Mouse (Mus musculus) myocyte (in vitro differentiated cells): ENCODE results near the gene Dcun1d5. TPM values are rescaled to one million over a fixed set of nuclear protein-coding genes. Genes with fewer than 3 reads are reported as not detected.

Experiments used
- H3K27me3 ChIP-seq: one replicate; pipeline ENCODE4 v1.6.1; 2011; ENCODE audit not compliant: control insufficient read depth, insufficient read depth, insufficient read length
- H3K36me3 ChIP-seq: one replicate; pipeline ENCODE4 v1.6.1; 2011; ENCODE audit not compliant: control insufficient read depth, insufficient read depth
- H3K4me2 ChIP-seq: one replicate; pipeline ENCODE4 v1.6.1; 2011; ENCODE audit warnings: low read depth, control low read depth
- H3K4me3 ChIP-seq: one replicate; pipeline ENCODE4 v1.5.1; 2011; ENCODE audit warnings: mild to moderate bottlenecking, control low read depth, moderate library complexity
- H3K79me2 ChIP-seq: one replicate; pipeline ENCODE4 v1.6.1; 2011; ENCODE audit not compliant: control insufficient read depth, insufficient read depth
- H3ac ChIP-seq: one replicate; pipeline ENCODE4 v1.6.1; 2011; ENCODE audit not compliant: control insufficient read depth, insufficient read length
- CEBPB ChIP-seq: IDR thresholded peaks from 2 replicates; pipeline ENCODE4 v1.6.1; 2011; ENCODE audit warnings: mild to moderate bottlenecking, moderate library complexity; ENCODE audit not compliant: poor library complexity, insufficient read depth, severe bottlenecking
- MAX ChIP-seq: IDR thresholded peaks from one replicate; pipeline ENCODE4 v1.6.1; 2011; ENCODE audit warnings: low read depth, mild to moderate bottlenecking, control low read depth
- polyA plus RNA-seq: library from polyadenylated mRNA; unstranded; fragments of >200 nt; fragmentation: generic; extraction: Trizol; gene quantifications from one replicate; pipeline ENCODE4 v1.2.1, GENCODE M21; 2012; ENCODE audit warnings: missing spikeins

Dcun1d5 gene
- polyA plus RNA-seq, 1 experiment = 48.9 TPM

- H3K79me2 ChIP-seq = no peaks in the 10 kb centered on the region
- H3K4me2 ChIP-seq = no peak overlapping the region
These were observed 68.7 kb downstream of the Dcun1d5 start for GRCm38 (mm10) chr9:7252797-7253654.

More at GRCm38 (mm10) chr9:7252797-7253654, 68.7 kb downstream of the Dcun1d5 start:
- Histone ChIP-seq H3K4me3 (no peak overlapping the region), H3K36me3 (no peaks in the 10 kb centered on the region), H3K27me3 (no peaks in the 10 kb centered on the region), H3ac (no peak overlapping the region)
- peak; percentile 86 for TF ChIP-seq CEBPB
- no peak for TF ChIP-seq MAX

Other genes starting within 250 kb of the Dcun1d5 start
- 1.1 TPM for gene Dync2h1, start 74 bp upstream of the Dcun1d5 start, polyA plus RNA-seq
- gene Mmp13, start 88.0 kb downstream of the Dcun1d5 start, polyA plus RNA-seq = 0.05 TPM
- gene Mmp12, start 159.9 kb downstream of the Dcun1d5 start, polyA plus RNA-seq = not detected
- not detected for gene Mmp1b, start 203.5 kb downstream of the Dcun1d5 start, polyA plus RNA-seq